Mouse (Mus musculus) erythroblast, embryonic 14.5 days (primary cell): ENCODE measurements around the gene Olfr1051. TPM values are rescaled to one million over a fixed set of nuclear protein-coding genes. Genes with fewer than 3 reads are reported as not detected.
"Not testable (repeated sequence)": the region's sequence is repeated elsewhere in the genome, so short reads cannot be mapped to it uniquely, and the experiment has no call there.

Source experiments
- H3K27me3 ChIP-seq: 2 replicates; pipeline ENCODE4 v1.6.1; 2012; ENCODE audit warnings: inconsistent platforms; ENCODE audit not compliant: control insufficient read depth
- H3K36me3 ChIP-seq: 2 replicates; pipeline ENCODE4 v1.6.1; 2012; ENCODE audit warnings: mild to moderate bottlenecking, inconsistent platforms; ENCODE audit not compliant: control insufficient read depth
- H3K4me1 ChIP-seq: 2 replicates; pipeline ENCODE4 v1.6.1; 2012; ENCODE audit warnings: inconsistent platforms; ENCODE audit not compliant: control insufficient read depth
- H3K4me3 ChIP-seq: replicated peaks from 2 replicates; pipeline ENCODE3; 2012; ENCODE audit warnings: moderate library complexity, mild to moderate bottlenecking, inconsistent platforms
- H3K9me3 ChIP-seq: 2 replicates; pipeline ENCODE4 v1.6.1; 2012; ENCODE audit warnings: low read length, inconsistent platforms, mixed read lengths; ENCODE audit not compliant: control insufficient read depth
- GATA1 ChIP-seq: IDR thresholded peaks from 2 replicates; pipeline ENCODE4 v1.6.1; 2012; ENCODE audit warnings: low read length, inconsistent platforms, mixed read lengths
- TAL1 ChIP-seq: IDR thresholded peaks from 3 replicates; pipeline ENCODE4 v1.6.1; 2012; ENCODE audit warnings: low read length, inconsistent platforms, mixed read lengths
- polyA plus RNA-seq: library from polyadenylated mRNA; stranded (reverse); fragments of >175 nt; gene quantifications from 2 replicates; pipeline ENCODE4 v1.2.3, GENCODE M21; 2012

Olfr1051 gene
- not detected in 2 replicates for polyA plus RNA-seq

- H3K27me3 ChIP-seq, H3K9me3 ChIP-seq, H3K4me1 ChIP-seq, H3K4me3 ChIP-seq, H3K36me3 ChIP-seq: not testable (repeated sequence)
Measured at GRCm38 (mm10) chr2:86278988-86279387, at the start of gene Olfr1051. TSS of gene Olfr1051 (minus strand) at chr2:86279088.

DNA sequence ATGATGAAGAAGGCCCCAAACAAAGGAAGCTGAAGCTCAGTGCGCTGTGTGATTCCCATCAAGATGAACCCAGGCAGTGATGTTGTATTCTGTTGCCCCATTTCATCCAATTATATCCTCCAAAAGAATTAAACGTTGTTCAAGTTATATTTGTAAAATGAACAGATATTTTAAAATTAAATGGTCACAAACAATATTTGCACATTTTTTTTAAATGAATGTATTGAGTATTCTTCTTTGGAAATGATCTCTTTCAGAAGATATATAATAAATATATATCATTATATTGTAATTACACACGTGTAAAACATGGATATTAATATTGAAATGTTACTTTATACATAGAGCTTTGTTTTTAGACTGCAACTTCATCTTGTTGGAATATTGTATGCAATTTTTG lies 36.3 kb upstream of the Olfr1051 start, which contains the start of gene Olfr1053:
TSS of gene Olfr1053 (minus strand) at position 101 of the 400 bp plus-strand sequence.
- H3K4me3 ChIP-seq = no peak within 1 kb of the TSS

GRCm38 (mm10) chr2:86292155-86292554 lies 13.3 kb upstream of the Olfr1051 start, which contains the start of gene Olfr1052:
TSS of gene Olfr1052 (plus strand) at chr2:86292455.
- Histone ChIP-seq H3K9me3 (no peaks in the 10 kb centered on the region), H3K4me3 (no peak within 1 kb of the TSS), H3K27me3 (no peaks in the 10 kb centered on the region), H3K4me1 (no peaks in the 10 kb centered on the region), H3K36me3 (no peaks in the 10 kb centered on the region)
- TF ChIP-seq TAL1 = no peak
- TF ChIP-seq GATA1 = no peak

More for the DNA sequence above, 36.3 kb upstream of the Olfr1051 start, which contains the start of gene Olfr1053:
- no peaks in the 10 kb centered on the region for H3K27me3 ChIP-seq
- no peaks in the 10 kb centered on the region for H3K9me3 ChIP-seq
- no peaks in the 10 kb centered on the region for H3K36me3 ChIP-seq
- H3K4me1 ChIP-seq = no peaks in the 10 kb centered on the region
- TF ChIP-seq GATA1 = no peak
- TF ChIP-seq TAL1 = no peak

GRCm38 (mm10) chr2:86258228-86258627 lies 20.7 kb downstream of the Olfr1051 start, which contains the start of gene Olfr1049:
TSS of gene Olfr1049 (minus strand) at chr2:86258328.
- not testable (repeated sequence) for H3K4me1 ChIP-seq

DNA sequence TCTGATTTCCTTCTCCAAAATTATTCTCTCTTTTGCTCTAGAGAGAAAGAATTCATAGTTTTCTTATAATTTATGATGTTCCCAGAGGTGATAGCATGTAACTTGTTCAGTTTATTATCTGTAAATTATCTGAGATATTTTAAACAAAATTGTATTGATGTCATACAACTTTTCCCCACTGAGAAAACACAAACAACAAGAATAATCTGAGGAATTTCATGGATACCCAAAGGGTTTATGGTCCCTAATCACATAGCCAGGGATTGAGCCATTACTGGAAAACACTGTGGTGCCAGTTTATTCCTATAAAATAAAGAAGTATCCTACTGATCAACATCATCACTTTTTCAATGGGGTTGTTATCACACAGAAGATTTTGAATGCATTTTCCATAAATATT lies 38.7 kb downstream of the Olfr1051 start, which contains the start of gene Olfr1048:
TSS of gene Olfr1048 (minus strand) at position 101 of the 400 bp plus-strand sequence.
- TF ChIP-seq GATA1 = no peak
- TF ChIP-seq TAL1 = no peak
- H3K27me3 ChIP-seq = no peaks in the 10 kb centered on the region
- H3K4me1 ChIP-seq = no peaks in the 10 kb centered on the region
- no peaks in the 10 kb centered on the region for H3K36me3 ChIP-seq
- H3K4me3 ChIP-seq = no peak within 1 kb of the TSS
- peaks cover 3% of the 10 kb centered on the region for H3K9me3 ChIP-seq

More at GRCm38 (mm10) chr2:86258228-86258627, 20.7 kb downstream of the Olfr1051 start, which contains the start of gene Olfr1049:
- not testable (repeated sequence) for H3K4me3 ChIP-seq, H3K9me3 ChIP-seq, H3K27me3 ChIP-seq, H3K36me3 ChIP-seq

DNA sequence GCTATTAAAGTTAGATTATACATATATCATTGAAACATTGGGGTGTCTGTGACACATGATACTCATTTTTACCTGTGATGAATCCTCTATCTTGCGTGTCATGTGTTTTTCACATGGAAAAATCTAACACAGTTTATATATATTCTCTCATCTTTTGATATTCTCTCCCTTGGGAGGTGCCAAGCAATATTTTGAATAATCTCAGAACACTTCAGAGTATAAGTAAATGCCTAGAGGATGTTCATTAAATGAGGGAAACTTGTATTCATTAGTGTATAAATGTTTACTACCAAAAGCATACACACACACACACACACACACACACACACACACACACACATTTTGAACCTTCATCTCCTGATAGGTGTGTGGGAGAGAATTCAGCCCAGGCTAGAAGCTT lies 47.6 kb downstream of the Olfr1051 start, which contains the start of gene Olfr1047:
TSS of gene Olfr1047 (minus strand) at position 101 of the 400 bp plus-strand sequence.
- Histone ChIP-seq H3K4me1 (no peaks in the 10 kb centered on the region), H3K9me3 (peaks cover 7% of the 10 kb centered on the region), H3K27me3 (no peaks in the 10 kb centered on the region), H3K36me3 (no peaks in the 10 kb centered on the region), H3K4me3 (no peak within 1 kb of the TSS)
- no peak for TF ChIP-seq GATA1
- no peak for TF ChIP-seq TAL1

Other genes with a start within 250 kb of the Olfr1051 start
- gene Olfr1034, start 233.2 kb downstream of the Olfr1051 start, polyA plus RNA-seq = not detected in 2 replicates
- gene Olfr1036, start 205.1 kb downstream of the Olfr1051 start, polyA plus RNA-seq = not detected in 2 replicates
- gene Olfr1037, start 191.7 kb downstream of the Olfr1051 start, polyA plus RNA-seq = not detected in 2 replicates
- not detected in 2 replicates for gene Olfr1039, start 143.2 kb downstream of the Olfr1051 start, polyA plus RNA-seq
- gene Olfr1040, start 132.4 kb downstream of the Olfr1051 start, polyA plus RNA-seq = not detected in 2 replicates
- not detected in 2 replicates for gene Olfr1042, start 117.2 kb downstream of the Olfr1051 start, polyA plus RNA-seq
- not detected in 2 replicates for gene Olfr1043, start 111.6 kb downstream of the Olfr1051 start, polyA plus RNA-seq
- not detected in 2 replicates for gene Olfr1044, start 101.3 kb downstream of the Olfr1051 start, polyA plus RNA-seq
- not detected in 2 replicates for gene Olfr52, start 93.4 kb downstream of the Olfr1051 start, polyA plus RNA-seq
- not detected in 2 replicates for gene Olfr1045, start 76.1 kb downstream of the Olfr1051 start, polyA plus RNA-seq
- not detected in 2 replicates for gene Olfr1046, start 59.8 kb downstream of the Olfr1051 start, polyA plus RNA-seq
- gene Olfr1047, start 47.7 kb downstream of the Olfr1051 start, polyA plus RNA-seq = not detected in 2 replicates
- gene Olfr1048, start 38.8 kb downstream of the Olfr1051 start, polyA plus RNA-seq = not detected in 2 replicates
- not detected in 2 replicates for gene Olfr1049, start 20.8 kb downstream of the Olfr1051 start, polyA plus RNA-seq
- not detected in 2 replicates for gene Olfr1052, start 13.4 kb upstream of the Olfr1051 start, polyA plus RNA-seq
- not detected in 2 replicates for gene Olfr1053, start 36.2 kb upstream of the Olfr1051 start, polyA plus RNA-seq
- gene Olfr1054, start 56.3 kb upstream of the Olfr1051 start, polyA plus RNA-seq = not detected in 2 replicates
- gene Olfr1055, start 71.2 kb upstream of the Olfr1051 start, polyA plus RNA-seq = not detected in 2 replicates
- gene Olfr1056, start 83.4 kb upstream of the Olfr1051 start, polyA plus RNA-seq = not detected in 2 replicates
- not detected in 2 replicates for gene Olfr1057, start 99.3 kb upstream of the Olfr1051 start, polyA plus RNA-seq
- gene Olfr1058, start 109.5 kb upstream of the Olfr1051 start, polyA plus RNA-seq = not detected in 2 replicates
- gene Olfr1061, start 135.0 kb upstream of the Olfr1051 start, polyA plus RNA-seq = 0.04 TPM in 1 of 2 replicates, not detected in the other
- not detected in 2 replicates for gene Olfr1062, start 147.7 kb upstream of the Olfr1051 start, polyA plus RNA-seq
- gene Olfr1065, start 171.5 kb upstream of the Olfr1051 start, polyA plus RNA-seq = not detected in 2 replicates
- gene Olfr1066, start 177.2 kb upstream of the Olfr1051 start, polyA plus RNA-seq = not detected in 2 replicates
- gene Olfr228, start 208.3 kb upstream of the Olfr1051 start, polyA plus RNA-seq = not detected in 2 replicates
- not detected in 2 replicates for gene Olfr1076, start 229.4 kb upstream of the Olfr1051 start, polyA plus RNA-seq